Mouse (Mus musculus) gastrocnemius, postnatal 14 days (tissue): ENCODE results near the gene Ebna1bp2. TPM values are rescaled to one million over a fixed set of nuclear protein-coding genes. Genes with fewer than 3 reads are reported as not detected.

ENCODE experiments used
- DNase-seq: peaks from one replicate; pipeline ENCODE4 v3.0.0; 2021; ENCODE audit warnings: mixed read lengths
- intact Hi-C: fragments of 180-260 bp; cut with DNase I; formaldehyde crosslinking; loops from one replicate; pipeline ENCODE4 v1.15.1; 2025; ENCODE audit warnings: low total_unique reads
- long read RNA-seq, 2 experiments: library from polyadenylated mRNA; stranded (forward); transcript quantifications; one replicate each; pipeline ENCODE4 v2.0.0; 2021
- total RNA-seq, 2 experiments: library from RNA; stranded (reverse); gene quantifications; 2 replicates each; pipeline ENCODE4 v1.2.3; 2021

The Ebna1bp2 gene
- 10 to 100 TPM; 30.1 to 33.5 TPM for total RNA-seq
- long read RNA-seq, experiment 1, transcript Ebna1bp2-201 (9 exons, 2,960 nt) = major isoform, 26 of 32 reads
- long read RNA-seq, experiment 1, partial matches to known transcripts = 2 of 32 reads
- long read RNA-seq, experiment 1, other reads (novel, unspliced or antisense) = 4 of 32 reads
- long read RNA-seq, experiment 2, transcript Ebna1bp2-201 (9 exons, 2,960 nt) = major isoform, 24 of 27 reads
- long read RNA-seq, experiment 2, partial matches to known transcripts = 2 of 27 reads
- long read RNA-seq, experiment 2, other reads (novel, unspliced or antisense) = 1 of 27 reads

DNA sequence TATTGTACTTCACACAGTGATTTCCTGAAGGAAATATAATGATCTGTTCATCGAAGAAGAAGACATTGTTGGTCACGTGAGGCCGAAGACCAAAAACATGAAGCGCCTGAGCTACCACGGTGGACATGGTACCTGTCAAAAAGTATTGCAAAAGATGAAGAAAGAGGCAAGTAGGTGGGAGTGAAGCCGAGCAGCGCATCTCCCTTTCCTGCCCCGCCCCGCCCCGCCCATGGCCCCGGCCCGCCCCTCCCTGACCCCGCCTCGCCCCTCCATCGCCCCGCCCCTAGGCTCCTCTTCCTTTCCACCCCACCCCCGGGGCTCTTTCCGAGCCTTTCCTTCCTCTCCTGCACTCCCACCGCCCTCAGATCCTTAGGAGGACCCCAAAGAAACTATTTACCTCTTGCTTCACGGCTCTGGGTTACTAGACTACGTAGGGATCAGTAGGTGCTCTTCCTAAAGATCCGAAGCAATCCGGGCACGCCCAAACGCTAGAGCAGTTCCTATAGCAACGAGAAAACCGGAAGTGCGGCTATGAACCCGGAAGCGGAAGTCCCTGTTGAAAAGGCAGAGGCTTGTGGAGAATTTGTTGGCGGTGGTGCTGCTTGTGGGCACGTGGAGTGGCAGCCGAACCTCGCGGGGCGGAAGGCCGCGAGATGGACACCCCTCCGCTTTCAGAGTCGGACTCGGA is at the start of gene Ebna1bp2, which contains the start of gene Cfap57:
TSS of gene Ebna1bp2 (plus strand) at position 521 of the 688 bp plus-strand sequence.
TSS of gene Cfap57 (minus strand) at position 499 of the 688 bp plus-strand sequence.
- peak; percentile 86 for DNase-seq
- intact Hi-C loops = no loop called here

DNA sequence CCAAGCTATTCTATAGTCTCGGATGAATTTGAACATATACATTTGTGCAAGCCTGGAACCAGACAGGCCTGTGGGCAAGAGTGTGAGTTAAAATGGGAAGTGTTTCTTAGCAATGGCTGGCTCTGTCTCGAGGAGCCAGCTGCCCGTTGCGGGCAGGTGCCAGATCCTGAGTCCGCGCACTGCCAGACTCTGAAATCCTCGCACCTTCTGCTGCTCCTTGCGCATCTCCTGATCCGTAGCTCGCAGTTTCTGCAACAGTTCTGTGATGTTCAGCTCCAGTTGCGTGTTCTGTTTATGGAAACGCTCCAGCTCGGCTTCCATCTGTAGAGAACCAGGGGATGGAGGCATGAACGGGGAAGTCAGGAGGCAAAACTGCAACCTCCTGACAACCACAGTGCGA is 49.2 kb upstream of the Ebna1bp2 start:
- intact Hi-C loops = loop anchor here (5.0 kb wide), 1 partner anchor 159 kb away; no protein-coding TSS in a partner anchor
- no peak for DNase-seq

DNA sequence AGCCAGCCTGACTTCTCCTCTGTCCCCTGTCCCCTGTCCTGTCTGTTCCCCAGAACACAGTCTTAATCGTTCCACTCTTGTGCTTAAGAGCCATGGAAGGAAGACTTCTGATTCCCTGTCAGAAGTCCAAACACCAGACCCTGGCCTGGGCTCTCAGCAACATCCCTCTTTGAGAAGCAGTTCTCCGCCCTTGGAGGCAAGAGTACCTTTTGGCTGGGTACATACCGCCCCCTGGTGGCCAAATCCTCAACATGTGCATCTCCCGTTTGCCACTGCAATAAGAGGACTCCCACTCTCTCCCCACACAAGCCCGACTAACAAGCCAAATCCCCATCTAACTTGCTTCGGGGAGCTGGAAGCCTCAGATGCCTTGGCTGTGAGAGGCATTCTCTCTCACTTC is 44.5 kb upstream of the Ebna1bp2 start:
- DNase-seq = peak; percentile 83
- intact Hi-C loops = no loop called here

DNA sequence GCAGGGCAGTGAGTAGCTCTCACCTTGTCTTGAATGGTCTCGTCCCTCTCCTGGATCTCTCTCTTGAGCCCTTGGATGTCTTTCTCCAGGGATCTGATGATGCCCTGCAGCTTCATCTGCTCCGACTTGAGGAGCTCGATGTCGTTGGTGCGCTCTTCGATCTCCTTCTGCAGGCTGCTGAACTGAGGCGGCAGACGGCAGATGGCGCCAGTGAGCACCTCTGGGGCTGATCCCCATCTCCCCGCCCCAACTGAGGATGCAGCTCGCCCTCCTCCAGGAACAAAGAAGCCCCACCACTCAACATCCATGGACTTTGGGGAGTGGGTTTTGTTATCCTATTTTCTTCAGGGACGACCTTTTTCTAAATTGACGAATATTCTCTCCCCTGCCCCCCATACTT is 41.3 kb upstream of the Ebna1bp2 start:
- intact Hi-C loops = no loop called here
- peak; percentile 30 for DNase-seq

DNA sequence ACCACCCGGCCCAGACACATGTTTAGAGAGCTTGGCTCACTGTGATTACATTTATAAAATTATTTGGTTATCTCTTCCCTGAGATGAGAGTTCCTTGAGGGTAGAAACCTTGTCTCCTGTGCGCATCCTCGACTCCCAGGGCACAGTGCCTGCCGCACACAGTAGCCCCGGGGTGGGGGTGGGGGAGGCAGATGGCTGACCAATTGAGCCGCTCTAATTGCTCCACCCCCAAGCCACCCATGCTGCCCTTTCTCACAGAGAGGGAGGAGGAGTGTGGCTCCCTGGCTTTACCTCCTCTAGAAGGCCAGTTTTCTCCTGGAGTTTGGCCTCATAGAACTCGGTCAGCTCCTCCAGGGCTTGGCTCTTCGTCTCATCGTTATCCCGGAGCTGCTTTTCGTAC is 39.1 kb upstream of the Ebna1bp2 start:
- no peak for DNase-seq
- intact Hi-C loops = no loop called here

DNA sequence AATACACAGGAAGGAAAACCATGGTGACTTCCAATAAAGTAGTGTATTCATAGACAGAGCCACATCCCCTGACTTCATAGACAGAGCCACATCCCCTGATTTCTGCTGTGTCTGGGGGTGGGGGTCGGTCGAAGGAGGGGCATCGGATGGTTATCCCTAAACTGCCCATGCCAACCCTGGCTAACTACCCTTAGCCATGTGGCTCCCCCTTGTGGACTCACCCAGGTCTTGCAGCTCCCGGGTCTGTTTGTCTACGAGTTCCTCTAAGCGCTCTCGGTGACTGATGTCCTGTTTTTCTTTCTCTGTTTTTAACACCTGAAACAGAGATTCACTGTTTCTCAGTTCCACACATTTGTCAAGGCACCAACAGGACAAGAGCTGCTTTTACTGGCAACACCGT is 38.0 kb upstream of the Ebna1bp2 start:
- DNase-seq = no peak
- intact Hi-C loops = no loop called here

DNA sequence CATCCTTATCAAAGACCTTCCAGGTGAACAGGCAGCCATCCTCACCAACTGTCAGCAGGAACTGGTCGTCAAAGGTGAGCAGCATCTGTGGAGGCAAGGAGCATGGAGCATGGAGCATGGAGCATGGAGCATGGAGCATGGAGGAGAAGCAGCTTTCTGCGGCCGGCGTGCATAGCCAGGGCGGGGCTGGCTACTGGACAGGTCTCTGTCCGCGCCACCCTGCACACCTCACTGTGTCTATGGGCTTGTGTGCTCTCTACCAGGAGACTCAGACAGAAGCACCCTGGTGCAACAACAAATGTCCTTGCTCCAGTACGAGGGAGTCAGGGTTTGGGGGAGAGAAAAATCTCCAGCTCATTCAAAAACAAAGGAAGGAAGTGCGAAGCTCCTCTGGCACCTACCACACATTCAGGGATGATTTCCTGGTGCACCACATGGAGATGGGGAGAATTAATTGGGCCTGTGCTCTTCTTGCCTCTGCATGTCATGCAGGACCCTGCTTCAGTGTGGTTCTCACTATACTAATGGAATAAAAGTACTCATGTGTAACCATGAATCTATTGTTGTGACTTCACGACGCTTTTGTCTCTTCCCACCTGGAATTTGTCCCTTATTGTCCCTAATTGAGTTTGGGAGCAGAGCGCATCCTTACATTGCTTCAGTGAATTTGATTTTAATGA is 31.4 kb upstream of the Ebna1bp2 start:
- no peak for DNase-seq
- intact Hi-C loops = no loop called here

DNA sequence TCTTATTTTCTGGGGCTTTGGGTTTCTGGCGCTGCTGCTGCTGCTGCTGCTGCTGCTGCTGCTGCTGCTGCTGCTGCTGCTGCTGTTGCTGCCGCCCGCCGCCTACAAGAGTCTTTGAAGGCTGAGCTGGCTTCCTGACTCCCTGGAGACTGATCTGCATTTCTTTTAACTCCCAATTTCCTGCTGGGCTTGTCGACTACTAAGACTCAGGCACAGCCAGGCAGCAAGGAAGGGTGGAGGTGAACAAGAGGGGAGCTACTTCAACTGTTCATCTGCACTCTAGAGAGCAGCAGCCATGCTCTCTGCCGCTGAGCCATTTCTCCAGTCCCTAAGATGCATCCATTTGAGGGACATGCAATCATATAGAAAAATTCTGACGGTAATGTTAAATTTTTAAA is 30.9 kb upstream of the Ebna1bp2 start:
- intact Hi-C loops = no loop called here
- no peak for DNase-seq

DNA sequence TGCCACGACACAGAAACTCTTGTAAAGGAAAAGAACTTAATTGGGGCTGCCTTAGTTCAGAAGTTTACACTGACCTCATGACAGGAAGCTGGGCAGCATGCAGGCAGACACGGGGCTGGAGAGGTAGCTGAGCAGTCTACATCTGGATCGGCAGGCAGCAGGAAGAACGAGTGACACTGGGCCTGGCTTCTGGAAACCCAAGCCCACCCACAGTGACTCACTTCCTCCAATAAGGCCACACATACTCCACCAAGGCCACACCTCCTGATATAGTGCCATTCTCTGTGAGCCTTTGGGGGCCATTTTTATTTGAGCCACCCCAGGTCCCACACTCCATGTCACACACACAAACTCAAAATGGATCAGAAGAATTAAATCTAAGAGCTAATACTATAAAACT is 16.5 kb upstream of the Ebna1bp2 start:
- no peak for DNase-seq
- intact Hi-C loops = no loop called here

DNA sequence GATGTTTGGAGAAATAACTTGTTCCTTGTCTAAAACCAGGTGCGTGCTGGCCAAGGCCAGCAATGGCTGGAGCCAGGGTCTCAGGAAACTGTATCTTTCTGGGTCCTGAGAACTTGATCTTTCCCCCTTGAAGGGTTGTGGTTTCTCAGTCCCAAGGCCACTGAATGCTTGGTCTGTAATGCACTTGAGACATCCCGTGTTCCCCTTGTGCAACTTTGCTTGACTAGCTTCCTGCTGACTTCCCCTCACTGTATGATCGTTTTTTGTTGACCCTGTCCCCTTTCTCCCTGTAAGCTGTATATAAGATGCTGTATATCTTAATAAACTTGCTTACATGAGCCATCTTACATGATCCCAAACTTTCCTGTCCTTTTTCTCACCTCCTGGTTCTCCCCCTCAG is 10.8 kb upstream of the Ebna1bp2 start:
- intact Hi-C loops = no loop called here
- no peak for DNase-seq

DNA sequence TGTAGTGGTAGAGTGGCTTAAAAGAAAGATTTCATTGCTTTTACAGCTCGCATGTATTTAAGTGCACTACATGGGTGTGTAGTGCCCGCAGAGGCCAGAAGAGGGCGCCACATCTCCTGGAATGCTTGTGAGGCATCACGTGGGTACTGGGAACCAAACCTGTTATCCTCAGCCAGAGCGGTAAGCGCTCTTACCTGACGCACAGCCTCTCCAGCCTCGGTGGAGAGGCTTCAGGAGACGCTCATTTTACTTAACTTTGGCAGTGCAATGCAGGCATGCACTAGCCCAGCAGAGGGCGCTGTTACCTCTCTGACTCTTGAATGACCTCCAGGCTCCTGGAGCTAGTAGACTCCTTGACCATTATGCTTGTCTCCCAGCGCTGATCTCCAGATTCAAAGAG is 8.0 kb upstream of the Ebna1bp2 start:
- intact Hi-C loops = no loop called here
- peak; percentile 20 for DNase-seq

DNA sequence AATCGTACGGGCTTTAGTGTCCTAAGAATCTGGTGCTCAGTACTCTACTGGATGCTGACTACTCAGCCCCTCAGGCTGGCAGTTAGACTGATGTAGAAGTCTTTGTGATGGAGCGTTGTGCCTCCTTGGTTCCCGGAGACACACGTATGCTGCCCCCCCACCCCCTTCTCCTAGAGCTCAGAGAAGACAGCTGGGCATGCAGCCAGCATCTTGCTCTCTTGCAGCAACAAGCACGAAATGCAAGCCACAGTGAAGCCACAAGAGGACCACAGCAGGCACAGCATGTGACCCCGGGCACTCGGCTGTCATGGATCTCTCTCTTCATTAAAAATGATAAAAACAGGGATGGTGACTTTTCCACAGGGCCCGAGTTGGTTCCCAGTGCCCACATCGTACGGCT is 5.2 kb upstream of the Ebna1bp2 start:
- intact Hi-C loops = no loop called here
- DNase-seq = no peak

DNA sequence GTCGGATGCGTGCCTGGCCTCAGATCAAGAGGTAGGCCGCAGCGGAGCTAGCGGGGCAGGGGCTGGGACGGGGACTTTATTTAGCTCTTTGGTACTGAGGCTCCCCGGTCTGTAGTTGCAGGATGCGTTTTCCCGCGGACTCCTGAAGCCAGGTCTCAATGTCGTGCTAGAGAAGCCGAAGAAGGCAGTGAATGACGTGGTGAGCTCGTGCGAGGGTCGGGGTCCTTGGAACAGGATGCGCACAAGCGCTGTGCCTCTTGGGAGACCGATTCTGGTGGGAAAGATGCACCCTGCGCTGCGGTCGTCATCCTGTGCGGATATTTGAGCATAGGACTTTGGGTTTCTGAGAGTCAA is 345 bp downstream of the Ebna1bp2 start:
- no peak for DNase-seq
- intact Hi-C loops = no loop called here

DNA sequence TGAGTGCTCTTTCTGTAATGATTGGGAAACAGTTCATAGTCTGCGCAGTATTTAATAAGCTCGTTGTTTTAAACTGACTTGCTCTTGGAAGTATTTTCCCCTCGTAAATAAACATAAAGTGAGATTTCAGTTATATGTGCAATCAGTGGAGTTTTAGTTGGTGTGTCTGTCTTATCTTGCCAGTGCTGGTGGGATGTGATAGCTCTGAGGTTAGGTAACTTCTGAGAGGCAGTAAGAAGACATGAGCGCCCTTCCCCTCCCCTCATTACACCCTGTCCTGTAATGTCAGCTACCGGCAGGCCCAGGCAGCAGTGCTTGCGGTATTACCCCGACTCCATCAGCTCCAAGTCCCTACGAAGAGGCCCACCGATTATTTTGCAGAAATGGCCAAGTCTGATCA is 1.2 kb downstream of the Ebna1bp2 start:
- intact Hi-C loops = no loop called here
- no peak for DNase-seq

DNA sequence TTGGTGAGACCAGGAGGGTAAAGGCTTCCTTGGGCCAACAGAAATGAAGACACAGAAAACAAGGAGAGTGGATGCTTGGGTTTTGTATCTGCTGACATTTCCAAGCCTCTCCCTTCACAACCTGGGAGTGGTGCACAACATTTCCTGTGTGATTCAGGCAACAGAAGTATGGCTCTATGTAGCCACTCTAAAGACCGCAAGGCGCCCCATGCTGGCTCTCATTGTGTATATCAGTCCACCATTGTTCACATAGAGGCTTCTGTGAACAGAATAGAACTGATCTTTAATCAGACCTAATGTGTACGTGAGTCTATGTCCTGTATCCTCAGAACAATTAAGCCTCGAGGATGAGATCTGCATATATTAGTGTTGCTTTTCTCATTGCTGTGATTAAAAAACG is 9.7 kb downstream of the Ebna1bp2 start:
- intact Hi-C loops = no loop called here
- no peak for DNase-seq

DNA sequence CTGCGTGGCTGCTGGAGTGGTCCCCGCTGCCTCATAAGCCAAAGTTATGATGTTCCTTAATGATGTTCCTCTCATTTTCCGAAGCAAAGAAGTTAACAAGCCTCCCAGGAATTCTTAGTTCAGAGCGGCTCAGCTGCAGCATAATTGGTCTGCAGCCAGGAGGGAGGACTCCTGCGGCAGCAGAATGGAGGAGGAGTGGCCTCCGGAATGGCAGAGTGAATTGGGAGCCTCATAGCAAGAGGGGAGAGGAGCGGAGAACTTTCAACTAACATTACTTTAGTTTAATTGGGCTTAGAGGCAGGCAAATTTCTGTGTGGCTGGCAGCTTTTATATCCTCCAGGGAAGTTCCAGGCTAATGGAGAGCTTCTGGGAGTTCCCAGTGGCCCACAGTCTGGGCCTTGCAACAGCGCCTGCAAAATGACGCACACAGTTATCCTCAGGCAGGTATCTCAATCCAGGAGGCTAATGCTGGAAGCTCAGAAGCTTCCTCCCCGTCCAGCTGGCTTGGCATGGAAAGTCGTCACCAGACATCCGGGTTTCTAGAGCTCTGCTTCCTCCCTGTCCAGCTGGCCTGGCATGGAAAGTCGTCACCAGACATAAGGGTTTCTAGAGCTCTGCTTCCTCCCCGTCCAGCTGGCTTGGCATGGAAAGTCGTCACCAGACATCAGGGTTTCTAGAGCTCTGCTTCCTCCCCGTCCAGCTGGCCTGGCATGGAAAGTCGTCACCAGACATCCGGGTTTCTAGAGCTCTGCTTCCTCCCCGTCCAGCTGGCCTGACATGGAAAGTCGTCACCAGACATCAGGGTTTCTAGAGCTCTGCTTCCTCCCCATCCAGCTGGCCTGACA is 22.0 kb downstream of the Ebna1bp2 start:
- intact Hi-C loops = no loop called here
- DNase-seq = peak; percentile 16

DNA sequence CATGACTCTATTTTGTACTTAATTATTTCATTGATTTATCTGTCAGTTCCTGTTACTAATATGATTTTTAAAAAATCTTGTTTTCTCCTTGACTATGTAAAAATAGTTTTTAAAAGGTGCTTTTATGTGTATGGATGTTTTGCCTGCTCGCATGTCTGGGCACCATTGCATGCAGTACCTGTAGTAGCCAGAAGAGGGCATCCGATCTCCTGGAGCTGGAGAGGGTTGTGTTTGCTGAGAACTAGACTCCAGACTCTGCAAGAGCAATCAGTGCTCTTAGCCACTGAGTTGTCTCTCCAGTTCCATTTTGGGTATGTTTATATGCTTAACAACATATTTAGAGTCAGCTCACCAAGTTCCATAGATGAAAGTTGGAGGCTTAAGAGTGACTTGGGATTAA is 24.6 kb downstream of the Ebna1bp2 start:
- intact Hi-C loops = no loop called here
- peak; percentile 16 for DNase-seq

DNA sequence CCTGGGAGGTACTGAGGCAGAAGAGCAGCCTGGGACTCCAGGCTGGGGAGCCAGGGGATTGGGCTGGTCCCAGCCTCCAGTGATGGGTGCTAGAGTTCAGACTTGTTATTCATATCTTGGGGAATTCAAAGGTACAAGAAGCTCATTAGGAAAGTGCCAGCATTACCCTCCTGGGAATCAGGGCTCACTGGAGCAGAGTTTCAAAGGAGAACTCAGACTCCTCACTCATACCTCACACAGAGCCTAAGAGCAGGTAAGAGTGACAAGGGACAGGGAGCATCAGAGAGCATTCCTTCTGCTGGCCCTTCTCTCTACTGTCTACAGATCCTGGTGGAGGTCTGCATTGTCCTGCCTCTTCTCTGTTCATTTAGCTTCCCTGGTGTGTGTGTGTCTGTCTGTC is 38.1 kb downstream of the Ebna1bp2 start, which contains the start of gene Olfr62:
TSS of gene Olfr62 (plus strand) at position 301 of the 400 bp plus-strand sequence.
- no peak for DNase-seq
- intact Hi-C loops = no loop called here
